Mouse (Mus musculus): ENCODE data around the gene Zfp3. TPM values are rescaled to one million over a fixed set of nuclear protein-coding genes. Genes with fewer than 3 reads are reported as not detected.
A peak's percentile ranks its signal among the peaks of the same experiment; 100 is the strongest.

Gene Zfp3
- polyA plus RNA-seq (2017; shearing (Covaris generic)), result 1 to 10 TPM; 4.0 to 5.3 TPM

DNA sequence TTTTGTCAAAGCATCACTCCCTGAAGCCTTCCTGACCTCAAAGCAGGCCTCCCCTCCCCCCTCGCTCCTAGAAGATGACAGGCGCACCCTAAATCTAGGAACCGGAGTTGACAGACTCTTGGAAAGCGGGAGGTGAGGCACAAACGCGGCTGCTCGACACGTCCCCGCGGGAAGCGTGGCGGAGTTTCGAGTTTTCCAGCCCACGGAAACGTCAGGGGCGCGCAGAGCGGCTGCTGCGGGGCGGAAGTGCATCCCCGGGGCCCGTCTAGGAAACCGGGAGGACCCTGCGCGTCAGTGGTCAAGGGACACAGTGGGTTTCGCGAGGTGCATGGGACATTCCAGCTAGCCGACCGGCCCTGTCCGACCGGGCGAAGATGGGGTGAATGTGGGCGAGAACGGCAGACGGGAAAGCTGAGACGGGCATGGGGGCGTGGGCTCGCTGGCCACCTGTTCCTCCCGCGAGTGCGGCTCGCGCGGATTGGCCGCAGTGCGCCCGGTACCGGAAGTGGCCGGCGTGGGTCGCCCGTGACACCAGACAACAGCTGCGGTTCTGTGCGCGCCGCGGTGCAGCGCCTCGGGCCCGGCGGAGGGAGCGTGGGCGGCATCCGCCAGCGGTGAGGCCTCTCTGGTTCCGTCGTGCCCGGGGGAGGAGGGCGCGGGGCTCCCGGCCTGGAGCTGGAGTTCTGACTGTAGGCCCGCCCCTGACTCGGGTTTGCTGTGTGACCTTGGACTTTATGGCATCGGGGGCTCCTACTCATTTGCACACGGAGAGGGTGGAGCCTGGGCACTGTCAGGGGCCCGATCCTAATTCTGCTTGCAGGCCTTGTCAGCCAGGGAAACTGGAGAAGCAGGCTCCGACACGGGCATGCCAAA is at the start of gene Zfp3:
TSS of gene Zfp3 (plus strand) at position 274 of the 873 bp plus-strand sequence.
- ATAC-seq, result peak; percentile 79

DNA sequence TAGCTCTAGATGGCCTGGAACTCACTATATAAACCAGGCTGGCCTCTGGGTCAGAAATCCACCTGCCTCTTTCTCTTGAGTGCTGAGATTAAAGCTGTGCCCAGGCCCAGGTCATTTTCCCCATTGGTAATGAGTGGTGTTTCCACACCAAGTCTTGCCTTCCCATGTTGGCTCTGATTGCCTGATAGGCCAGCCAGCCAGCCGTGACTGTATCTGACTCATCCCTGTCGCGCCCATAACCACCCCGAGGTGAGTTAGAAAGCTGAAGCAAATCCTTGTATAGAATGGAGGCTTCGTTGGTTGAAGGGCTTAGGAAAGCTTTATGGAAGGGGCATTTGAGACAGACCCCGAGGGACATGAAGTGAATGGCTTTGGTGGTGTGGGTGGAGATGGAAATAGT is 48.2 kb upstream of the Zfp3 start:
- no peak for ATAC-seq

DNA sequence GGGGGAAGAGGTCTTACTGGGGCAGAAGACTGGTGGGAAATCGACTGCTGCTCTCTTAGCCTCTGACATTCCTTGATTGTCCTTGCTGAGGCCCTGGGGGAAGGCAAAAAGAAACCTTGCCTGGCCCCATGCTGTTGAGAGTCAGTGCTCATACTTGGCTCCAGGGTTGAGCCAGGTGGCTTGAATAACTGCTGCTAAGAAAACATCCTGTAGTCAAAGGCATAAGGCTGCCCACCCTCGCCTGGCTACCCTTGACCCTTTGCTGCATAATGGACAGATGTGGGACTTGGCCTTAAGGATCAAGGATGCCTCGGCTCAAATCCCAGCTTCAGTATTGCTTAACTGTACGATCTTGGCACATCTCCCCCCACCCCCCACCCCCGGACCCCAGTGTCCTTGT is 45.5 kb upstream of the Zfp3 start:
- no peak for ATAC-seq

DNA sequence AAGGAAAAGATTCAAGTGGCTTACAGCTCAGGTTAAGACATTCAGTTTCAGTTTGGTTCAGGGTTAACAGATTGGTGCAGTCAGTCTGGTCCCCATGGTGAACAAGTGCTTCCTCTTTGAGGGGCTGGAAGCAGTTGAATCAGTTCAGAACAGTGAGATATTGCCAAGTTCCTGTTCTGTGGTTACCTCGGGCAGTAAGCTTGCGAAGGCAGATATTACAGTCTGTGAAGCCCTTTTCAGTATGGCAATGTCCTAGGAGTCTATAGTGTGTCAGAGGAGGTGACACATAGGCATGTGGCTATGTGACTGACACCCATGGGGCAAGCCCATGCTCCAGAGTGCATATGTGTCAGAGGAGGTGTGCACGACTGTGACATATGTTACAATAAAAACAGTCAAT is 43.4 kb upstream of the Zfp3 start:
- ATAC-seq, result no peak

DNA sequence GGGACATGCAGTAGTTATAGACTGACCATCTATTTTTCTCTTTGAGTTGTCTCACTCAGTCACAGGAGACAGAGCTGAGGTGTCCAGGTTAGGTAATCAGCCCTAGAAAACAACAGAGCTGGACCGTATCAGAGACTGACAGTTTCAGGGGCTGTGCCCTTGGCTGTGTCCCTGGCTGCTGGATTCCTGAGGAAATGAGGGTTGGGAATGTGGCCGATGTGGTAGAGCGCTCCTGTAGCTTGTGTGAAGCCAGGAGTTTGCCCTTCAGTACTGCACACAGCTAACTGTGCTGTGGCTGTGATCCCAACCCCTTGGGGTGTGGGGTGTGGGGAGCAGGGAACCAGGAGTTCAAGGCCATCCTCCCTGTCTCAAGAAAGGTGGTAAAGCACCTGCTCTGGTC is 42.9 kb upstream of the Zfp3 start:
- no peak for ATAC-seq

DNA sequence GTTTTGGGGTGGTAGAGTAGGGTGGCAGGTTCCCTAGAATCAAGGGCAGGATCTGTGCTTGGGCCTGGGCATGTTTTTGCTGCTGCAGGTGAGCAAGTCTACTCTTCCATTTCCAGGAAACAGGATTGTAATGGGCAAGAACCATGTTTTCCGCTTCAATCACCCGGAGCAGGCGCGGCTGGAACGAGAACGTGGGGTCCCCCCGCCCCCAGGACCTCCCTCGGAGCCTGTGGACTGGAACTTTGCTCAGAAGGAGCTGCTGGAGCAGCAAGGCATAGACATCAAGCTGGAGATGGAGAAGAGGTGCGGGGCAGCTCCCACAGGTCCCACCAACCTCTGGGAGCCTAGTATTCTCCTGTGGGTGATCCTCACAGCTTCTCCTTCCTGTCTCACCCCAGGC is 39.3 kb upstream of the Zfp3 start:
- ATAC-seq, result no peak

DNA sequence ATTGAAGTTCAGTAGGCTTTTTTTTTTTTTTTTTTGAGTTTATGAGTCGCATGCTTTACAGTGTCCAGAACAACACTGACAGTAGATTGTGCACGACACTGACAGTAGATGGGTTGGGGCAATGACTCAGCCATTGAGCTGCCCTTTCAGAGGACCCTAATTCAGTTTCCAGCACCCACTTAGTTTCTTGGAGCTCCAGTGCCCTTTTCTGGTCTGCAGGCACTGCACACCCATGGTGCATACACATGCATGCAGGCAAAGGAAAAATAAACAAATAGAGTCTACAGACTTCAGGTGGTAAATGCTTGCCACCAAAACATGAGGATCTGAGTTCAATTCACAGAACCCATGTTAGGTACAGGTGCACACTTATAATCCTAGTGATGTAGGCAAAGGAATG is 37.4 kb upstream of the Zfp3 start:
- no peak for ATAC-seq

DNA sequence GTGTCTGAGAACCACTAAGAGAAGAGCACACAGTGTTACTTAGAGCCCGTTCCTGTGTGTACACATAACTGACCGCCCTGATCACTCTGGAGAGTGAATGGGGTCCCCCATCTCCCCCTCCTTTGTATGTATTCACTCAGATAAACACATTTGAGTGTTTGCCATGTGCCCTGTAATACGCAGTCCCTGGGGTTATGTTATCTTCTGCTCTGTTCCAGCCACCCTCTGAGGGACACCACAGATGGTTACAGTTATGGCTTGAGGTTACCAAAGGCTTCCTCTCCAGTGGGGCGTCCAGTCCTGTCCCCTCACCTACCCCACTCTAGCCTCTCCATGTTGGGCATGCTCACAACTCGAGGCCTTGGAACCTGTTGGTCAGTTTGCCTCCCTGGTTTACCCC is 36.6 kb upstream of the Zfp3 start:
- ATAC-seq, result no peak

DNA sequence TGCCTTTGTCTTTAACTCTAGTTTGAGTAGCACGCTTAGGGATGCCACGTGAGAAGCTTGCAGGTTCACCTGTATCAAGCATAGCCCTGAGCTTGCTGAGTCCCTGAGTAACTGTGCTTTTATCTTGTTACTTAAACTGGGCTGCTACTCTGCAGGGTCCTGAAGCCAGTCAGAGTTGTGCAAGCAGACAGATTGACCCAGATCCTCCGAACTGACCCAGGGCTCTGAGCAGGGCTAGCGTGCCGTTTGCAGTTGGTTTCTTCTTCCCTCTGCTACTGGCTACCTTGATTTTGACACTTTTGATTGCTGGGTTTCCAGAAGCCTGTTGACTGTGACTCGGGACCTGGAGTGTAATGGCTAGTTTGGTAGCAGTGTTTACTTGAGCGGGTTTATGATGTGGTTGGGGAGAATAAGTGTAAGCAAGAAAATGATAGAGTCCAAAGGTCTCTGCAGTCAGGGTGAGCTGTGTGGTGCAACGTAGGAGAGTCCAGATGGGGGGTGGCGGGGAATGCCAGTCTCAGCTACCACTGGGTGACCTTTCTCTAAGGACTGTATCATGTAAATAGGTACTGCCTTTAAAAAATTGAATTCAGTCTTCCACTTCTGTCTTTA is 33.5 kb upstream of the Zfp3 start:
- ATAC-seq, result no peak

DNA sequence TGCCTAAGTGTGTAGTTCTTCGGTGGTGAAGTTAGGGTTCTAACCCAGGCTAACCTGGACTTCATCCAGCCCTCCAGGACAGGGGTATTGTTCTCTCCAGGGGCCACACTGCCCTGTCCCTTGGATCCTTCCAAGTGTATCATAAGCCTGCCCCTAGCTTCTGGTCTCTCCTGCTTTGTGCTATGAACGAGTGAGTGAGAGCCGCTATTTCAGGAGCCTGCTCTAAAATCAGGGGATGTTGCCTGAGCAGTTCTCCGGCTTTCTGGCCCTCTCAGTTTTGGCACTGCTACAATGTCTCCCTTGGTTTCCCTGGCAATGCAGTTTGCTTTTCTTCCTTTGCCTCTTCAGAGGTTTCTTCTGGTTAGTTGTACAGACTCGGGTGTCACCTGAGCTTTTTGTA is 32.8 kb upstream of the Zfp3 start:
- no peak for ATAC-seq

DNA sequence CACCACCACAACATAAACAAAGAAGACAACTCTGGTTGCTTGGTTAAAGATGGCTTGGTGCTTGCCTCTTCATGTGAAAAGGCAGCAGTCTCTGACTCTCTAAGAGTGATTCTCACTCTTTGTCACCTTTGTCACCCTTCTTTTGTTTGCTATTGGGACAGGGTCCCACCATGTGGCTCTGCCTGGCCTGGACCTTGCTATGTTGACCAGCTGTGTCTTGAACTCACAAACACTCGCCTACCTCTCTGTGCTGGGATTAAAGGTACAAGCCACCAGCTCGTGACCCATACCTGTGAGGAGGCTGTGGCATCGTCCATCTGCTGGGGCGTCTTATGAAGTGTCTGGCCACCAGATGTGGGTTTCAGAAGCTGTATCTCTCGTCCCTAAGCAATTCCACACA is 30.8 kb upstream of the Zfp3 start:
- no peak for ATAC-seq

DNA sequence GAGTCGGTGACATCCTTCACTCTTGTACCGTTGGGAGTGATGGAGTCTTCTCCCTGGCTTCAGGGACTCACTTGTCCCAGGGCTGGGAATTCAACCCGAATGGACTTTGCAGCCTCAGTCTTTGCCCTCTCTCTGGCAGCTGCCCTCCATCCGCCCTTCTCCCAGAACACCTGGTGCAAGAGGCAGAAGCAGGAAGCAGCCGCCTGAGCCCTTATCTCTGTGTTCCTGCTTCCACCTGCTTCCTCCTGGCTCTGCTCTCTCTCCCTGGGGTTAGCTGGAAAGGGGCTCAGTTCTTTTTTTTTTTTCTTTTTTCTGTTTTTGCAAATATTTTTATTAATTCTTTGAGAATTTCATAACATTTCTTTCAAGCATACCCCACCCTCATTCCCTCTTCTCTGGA is 26.3 kb upstream of the Zfp3 start:
- no peak for ATAC-seq

DNA sequence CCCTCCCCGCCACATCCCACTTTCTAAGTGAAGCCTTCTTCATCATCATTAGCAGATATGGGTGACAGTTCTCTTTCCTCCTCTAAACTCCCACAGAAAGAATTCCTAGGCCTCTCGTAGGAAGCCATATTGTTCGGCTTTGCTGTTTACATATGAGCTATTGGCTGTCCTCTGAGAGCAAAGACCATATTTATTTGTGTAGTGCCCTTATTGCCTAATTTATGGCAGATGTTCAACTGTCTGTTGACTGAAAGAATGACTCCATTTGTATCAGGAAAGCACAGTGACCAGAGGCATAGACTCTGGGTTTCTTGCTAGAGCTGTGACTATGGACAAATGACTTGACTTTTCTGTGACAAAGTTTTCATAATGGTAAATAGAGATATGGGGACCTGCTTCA is 22.4 kb upstream of the Zfp3 start:
- ATAC-seq, result no peak

DNA sequence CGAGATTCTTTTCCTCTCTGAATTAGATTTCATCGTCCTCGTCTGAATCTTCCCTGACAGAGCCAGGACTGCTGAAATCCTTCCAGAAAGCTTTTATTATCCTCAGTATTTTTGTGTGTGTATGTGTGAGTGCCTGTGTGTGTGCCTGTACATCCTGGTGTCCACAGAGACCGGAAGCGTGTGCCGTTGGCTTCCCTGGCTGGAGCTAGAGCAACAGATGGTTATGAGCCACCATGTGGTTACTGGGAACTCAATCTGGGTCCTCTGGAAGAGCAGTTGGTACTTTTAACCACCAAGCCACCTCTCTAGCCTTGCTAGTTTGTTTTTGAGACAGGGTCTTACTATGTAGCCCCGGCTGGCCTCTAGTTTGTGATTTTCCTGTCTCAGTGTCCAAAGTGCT is 21.9 kb upstream of the Zfp3 start:
- ATAC-seq, result no peak

DNA sequence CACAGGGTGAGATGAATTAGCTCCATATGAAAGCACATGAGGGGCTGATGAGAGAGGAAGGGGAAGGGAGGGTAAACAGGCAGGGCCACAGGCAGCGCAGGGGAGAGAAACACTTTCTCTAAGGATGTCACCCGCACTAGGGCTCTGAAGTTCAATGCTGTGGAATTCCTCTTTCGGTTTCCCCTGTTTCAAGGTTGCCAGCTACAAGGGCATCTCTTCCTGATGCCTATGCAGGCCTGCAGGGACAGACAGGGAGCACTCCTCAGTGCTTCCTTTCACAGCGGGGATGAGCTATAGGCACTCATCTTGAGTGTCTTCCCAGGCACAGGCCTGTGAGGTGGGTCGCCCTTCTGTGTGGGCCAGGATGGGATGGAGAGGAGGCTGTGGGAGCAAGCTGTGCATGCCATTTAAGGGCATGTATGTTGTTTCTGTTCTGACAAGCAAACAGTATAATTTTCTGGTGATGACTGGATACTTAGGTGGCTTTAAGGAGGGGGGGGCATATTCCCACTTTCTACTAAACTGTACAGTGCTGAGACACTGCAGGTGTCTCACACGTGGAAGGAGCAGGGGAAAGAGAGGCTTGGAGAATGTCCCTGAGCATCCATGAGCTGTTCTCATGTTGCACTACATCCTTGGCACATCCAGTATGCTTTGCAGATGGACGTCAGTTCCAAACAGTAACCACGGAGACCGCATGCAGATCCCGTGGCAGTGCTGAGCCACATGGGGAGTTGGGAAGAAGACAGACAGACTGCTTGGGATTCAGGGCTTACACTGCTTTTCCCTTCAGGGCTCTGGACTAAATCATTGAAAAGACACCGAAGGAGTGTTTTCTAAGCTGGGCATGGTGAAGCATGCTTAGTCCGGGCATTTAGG is 21.2 kb upstream of the Zfp3 start:
- no peak for ATAC-seq

DNA sequence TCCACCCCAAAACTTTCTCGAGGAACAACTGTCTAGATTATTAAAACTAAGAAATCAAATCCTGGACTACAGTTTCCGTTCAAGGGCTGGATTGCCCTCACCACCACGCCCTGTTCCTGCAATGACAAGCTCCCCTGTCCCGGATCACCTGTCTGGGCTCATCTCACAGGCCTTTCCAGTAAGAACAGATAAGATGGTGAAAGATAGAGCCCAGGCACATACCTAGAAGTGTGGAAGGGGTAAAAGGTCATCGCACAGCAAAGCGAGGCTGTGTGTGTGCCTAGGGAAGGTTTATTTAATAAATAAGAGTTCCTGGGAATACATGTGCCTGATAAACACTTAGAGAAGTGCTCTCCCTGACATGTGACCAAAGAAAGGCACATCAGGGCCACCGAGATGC is 18.4 kb upstream of the Zfp3 start:
- ATAC-seq, result no peak

DNA sequence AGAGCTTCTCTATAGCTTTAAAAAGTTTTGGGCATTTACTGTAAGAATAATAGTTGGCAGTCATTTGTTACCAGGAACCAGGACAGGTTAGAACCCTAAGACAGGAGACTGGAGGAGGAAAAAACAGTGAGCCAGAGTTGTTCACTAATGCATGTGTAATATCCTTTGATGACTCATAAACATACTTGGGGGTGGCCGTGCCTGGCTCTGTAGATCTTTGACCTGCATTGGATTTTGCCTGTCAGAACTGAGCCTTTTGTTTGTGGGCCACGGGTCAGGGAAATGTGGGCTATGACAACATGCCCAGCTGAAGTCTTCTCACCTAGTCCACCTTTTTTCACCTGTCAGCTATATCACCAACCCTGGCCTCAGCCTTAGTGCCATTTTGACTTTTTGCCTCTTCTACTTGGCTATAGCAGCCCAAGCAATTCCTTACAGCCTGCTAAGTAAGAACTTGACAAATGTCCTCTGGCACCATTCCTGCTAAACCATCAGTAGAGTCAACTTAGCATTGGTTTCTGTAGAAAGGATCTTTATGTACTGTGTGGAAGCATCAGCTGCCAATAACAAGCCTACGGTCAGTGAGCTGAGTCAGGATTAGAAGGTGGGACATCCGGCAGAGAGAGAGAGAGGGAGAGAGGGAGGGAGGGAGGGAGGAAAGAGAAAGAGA is 16.0 kb upstream of the Zfp3 start:
- no peak for ATAC-seq

DNA sequence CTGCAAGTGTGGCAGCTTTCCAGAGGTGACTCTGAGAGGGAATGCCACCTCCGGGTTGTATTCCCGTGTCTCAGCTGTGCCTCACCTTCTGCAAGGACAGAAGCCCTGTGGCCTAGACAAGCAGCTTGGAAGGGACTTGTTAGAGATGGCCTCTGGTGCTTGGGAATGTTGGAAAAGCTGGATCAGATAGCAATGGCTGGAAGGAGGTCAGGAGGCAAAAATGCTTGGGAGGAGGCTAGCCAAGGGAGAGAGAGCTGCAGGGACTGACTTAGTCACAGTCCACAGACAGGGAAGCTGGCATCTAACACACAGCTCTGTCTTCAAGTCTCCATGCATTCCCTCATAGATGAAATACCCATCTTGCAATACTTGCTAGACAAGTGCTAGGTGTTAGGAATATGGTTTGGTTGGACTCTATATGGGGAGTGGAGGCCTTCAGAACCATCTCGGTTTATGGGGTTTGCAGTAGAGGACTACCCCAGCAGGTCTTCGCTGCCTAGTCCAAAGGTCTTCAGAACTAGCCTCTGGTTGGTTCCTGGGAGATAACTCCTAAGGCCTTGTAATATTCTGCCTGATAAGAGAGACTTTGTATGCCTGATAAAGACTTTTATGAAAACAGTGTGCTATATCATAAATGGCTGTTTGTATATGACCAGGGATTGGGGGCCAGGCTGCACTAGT is 11.5 kb upstream of the Zfp3 start:
- no peak for ATAC-seq

DNA sequence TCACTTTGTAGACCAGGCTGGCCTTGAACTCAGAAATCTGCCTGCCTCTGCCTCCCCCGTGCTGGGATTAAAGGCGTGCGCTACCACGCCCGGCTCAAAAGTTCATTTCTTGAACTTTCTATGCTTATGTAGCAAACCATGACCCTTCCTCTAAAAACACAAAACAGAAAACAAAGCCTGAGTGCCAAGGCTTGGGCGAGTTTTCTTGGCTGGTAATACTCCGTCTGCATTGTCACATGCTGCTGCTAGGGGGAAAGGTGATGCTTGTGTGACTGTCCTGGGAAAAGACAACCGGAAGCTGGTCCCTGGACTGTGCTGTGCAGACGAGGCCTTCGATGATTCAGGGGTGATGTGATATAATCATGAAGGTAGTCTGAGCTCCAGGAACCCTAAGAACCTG is 10.9 kb upstream of the Zfp3 start:
- no peak for ATAC-seq

DNA sequence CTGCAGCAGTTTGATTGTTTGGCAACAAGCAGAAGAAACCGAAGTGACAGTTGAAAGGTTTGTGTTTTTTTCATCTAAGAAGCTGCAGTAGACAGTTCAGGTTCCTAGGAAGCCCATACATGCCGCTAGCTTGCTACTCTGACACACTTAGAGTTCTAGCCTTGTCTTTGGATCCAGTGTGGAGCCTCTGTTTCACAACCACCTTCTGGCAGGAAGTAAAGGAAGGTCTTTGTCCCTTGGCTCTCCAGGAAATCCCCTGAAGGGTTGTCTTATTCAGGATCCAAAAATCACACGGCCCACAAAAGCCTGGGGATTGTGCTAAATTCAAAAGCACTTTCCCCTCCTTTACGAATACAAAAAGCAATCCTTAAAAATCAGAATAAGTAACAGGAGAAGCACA is 9.5 kb upstream of the Zfp3 start:
- ATAC-seq, result no peak

DNA sequence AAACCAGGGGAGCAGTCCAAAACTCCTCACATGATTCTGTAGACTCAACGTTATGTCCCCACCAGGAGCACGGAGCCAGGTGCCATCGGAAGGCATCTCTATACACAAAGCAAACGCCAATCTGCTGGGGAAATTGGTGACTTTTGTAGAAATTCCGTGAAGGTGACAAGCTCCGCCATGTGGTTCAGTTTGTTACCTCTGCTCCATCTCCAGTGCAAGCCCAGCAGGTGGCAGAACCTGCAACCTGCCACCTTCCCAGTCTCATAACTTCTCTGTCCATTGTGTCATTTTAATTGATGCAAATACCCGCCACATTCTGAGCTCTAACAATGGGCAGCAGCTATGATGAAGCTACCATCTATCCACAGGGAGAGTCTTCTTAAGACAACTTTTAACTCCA is 9.1 kb upstream of the Zfp3 start:
- ATAC-seq, result no peak

DNA sequence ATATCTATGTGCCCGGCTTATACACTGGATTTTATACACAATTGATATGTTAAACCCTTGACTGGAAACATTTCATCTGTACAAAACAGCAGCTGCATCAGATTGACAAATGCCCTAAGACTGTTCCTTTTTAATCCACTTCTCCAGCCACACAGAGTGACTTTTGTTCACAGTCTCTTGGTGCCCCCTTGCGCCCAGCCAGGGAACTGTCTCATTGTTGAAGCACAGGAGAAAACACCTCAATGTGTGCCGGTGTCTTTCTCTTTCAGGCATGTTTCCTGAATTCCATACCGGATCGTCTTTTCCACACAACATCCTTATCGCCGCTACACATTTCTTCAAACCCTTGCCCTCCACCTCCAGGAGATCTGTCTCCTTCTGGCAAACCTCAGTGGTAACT is 8.4 kb upstream of the Zfp3 start:
- ATAC-seq, result peak; percentile 85
